Mouse (Mus musculus) embryonic facial prominence, embryonic 15.5 days (tissue): ENCODE measurements around the gene Polr3c. TPM values are rescaled to one million over a fixed set of nuclear protein-coding genes. Genes with fewer than 3 reads are reported as not detected.

Experiments used
- ATAC-seq: fragments of 200-750 bp; cut with Nextera tagmentation; 2 replicates; pipeline ENCODE4 v1.8.0; 2017; ENCODE audit warnings: low read depth, moderate TSS enrichment; ENCODE audit not compliant: insufficient number of reproducible peaks, low FRiP score, low TSS enrichment
- H3K27ac ChIP-seq: fragments of 300-500 bp; sonication (generic); replicated peaks from 2 replicates; pipeline ENCODE4 v1.5.1; 2015; ENCODE audit warnings: mild to moderate bottlenecking, inconsistent platforms
- H3K27me3 ChIP-seq: fragments of 300-500 bp; sonication (generic); 2 replicates; pipeline ENCODE4 v1.6.1; 2015; ENCODE audit warnings: inconsistent platforms
- H3K36me3 ChIP-seq: fragments of 300-500 bp; sonication (generic); 2 replicates; pipeline ENCODE4 v1.6.1; 2015; ENCODE audit warnings: mild to moderate bottlenecking, inconsistent platforms
- H3K4me1 ChIP-seq: fragments of 300-500 bp; sonication (generic); 2 replicates; pipeline ENCODE4 v1.6.1; 2015; ENCODE audit warnings: inconsistent platforms
- H3K4me2 ChIP-seq: fragments of 300-500 bp; sonication (generic); replicated peaks from 2 replicates; pipeline ENCODE4 v1.6.1; 2015; ENCODE audit warnings: mild to moderate bottlenecking, inconsistent platforms
- H3K4me3 ChIP-seq: fragments of 300-500 bp; sonication (generic); replicated peaks from 2 replicates; pipeline ENCODE4 v1.5.1; 2015; ENCODE audit warnings: mild to moderate bottlenecking, inconsistent platforms
- H3K9ac ChIP-seq: fragments of 300-500 bp; sonication (generic); 2 replicates; pipeline ENCODE4 v1.6.1; 2015; ENCODE audit warnings: inconsistent platforms
- H3K9me3 ChIP-seq: fragments of 300-500 bp; sonication (generic); replicated peaks from 2 replicates; pipeline ENCODE4 v1.6.1; 2016; ENCODE audit warnings: inconsistent platforms
- WGBS: fragments of 180-500 bp; shearing (Covaris S2); methylation state at CpG from one replicate; pipeline ENCODE4 v1.1.7; 2015; 5-methylcytosine and 5-hydroxymethylcytosine counted together
- polyA plus RNA-seq: library from polyadenylated mRNA; unstranded; fragments of >200 nt; fragmentation: Nextera tagmentation; extraction: Ambion mirVana; gene quantifications from 2 replicates; pipeline ENCODE4 v1.2.1, GENCODE M21; 2015

Polr3c gene
- polyA plus RNA-seq, 1 experiment from 2014 or later, result 32.8 TPM

DNA sequence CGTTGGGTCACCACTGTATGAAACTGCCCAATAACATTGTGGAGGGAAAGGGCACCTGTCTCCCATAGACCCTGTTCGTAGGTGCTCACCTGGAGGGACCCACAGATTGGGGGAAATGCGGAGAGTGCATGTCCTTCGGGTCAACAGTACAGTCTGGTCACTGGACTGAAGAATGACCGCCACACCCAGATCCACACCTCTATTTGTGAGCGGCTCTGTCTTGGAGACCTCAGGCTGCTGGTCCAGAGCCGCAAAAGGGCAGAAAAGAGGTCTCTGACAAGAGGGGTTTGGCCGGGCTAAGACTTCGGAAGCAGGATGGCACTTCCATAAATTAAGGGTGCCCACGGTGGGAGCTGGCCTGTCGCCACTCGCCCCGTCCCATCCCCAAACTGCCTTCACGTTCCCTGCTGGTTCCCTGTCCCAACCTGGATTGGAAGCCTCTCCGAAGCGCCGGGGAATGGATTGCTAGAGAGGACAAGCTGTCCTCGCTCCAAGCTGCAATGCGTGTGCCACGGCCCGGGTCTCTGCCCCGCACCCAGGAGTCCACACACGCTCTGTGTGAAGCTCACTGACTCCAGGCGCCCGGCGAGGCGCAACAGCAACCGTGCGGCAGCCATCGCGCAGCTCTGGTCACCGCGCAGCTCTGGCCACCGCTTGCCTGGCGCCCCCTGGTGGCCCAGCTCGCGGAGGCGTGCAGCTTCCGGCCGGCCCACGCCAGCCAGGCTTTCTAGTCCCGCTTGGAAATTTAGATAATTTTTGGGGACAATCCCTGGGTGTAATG, 19.3 kb downstream of the Polr3c start, which contains the start of gene Nudt17:
Gene Nudt17 (minus strand): TSS at position 660 of the 781 bp plus-strand sequence.
- no peaks in the 10 kb centered on the region for H3K27me3 ChIP-seq

DNA sequence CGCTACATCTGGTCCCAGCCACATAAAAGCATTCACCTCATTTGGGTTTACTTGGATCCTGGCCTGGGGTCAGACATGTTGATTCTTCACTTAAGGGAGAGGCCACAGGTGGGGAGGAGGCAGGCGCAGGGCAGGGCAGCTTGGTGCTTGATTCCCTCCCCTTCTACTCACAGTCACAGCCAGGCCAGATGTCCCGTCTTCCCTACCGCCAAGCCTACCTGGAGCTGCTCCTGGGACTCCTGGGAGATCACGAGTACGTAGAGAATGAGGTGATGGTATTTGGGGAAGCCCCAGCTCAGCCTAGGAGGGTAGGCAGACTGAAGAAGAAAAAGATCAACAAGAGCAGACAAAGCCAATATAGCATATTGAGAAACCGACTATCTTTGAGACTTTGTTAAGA, 20.4 kb downstream of the Polr3c start:
- Histone ChIP-seq H3K27me3 (no peaks in the 10 kb centered on the region), H3K4me1 (peaks cover 15% of the 10 kb centered on the region), H3K36me3 (peaks cover 57% of the 10 kb centered on the region), H3K9ac (no peak overlapping the region), H3K27ac (no peak overlapping the region), H3K4me3 (no peak overlapping the region), H3K9me3 (no peaks in the 10 kb centered on the region), H3K4me2 (no peak overlapping the region)
- ATAC-seq, result no peak
- whole genome bisulfite sequencing, result 66% methylated on average over 7 of the region's 7 CpGs

More for the DNA sequence above, 19.3 kb downstream of the Polr3c start, which contains the start of gene Nudt17:
- Histone ChIP-seq H3K9ac (peak within 1 kb of the TSS; percentile 68), H3K4me1 (peaks cover 15% of the 10 kb centered on the region), H3K36me3 (peaks cover 60% of the 10 kb centered on the region), H3K27ac (no peak within 1 kb of the TSS), H3K9me3 (no peaks in the 10 kb centered on the region), H3K4me2 (peak within 1 kb of the TSS; percentile 96), H3K4me3 (peak within 1 kb of the TSS; percentile 57)
- ATAC-seq, result peak; percentile 81
- 5% methylated on average over 42 of the region's 42 CpGs for WGBS

DNA sequence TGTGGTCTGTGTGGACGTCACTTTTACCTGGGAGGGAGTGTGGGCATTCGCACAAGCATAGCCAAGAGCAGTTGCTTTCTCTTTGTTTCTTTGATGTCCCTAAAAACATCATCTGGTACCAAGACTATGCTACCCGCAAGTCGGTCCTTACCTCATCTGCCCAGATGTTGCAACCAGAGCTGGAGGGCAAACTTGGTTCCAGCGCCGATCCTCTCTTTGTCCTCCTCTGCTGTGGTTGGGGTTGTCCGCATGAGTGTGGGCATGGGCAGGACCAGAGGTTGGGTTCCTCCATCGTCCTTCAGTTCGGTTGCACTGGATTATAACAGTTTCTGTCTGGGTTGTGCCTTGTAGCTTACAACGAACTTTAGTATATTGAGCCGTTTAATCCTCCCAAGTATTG, 21.2 kb downstream of the Polr3c start:
- H3K9ac ChIP-seq, result no peak overlapping the region
- no peak overlapping the region for H3K4me2 ChIP-seq
- H3K27ac ChIP-seq, result no peak overlapping the region
- no peak overlapping the region for H3K4me3 ChIP-seq
- no peaks in the 10 kb centered on the region for H3K9me3 ChIP-seq
- WGBS, result 90% methylated on average over 11 of the region's 11 CpGs
- H3K36me3 ChIP-seq, result peaks cover 57% of the 10 kb centered on the region
- H3K27me3 ChIP-seq, result no peaks in the 10 kb centered on the region
- no peak for ATAC-seq
- peaks cover 15% of the 10 kb centered on the region for H3K4me1 ChIP-seq

DNA sequence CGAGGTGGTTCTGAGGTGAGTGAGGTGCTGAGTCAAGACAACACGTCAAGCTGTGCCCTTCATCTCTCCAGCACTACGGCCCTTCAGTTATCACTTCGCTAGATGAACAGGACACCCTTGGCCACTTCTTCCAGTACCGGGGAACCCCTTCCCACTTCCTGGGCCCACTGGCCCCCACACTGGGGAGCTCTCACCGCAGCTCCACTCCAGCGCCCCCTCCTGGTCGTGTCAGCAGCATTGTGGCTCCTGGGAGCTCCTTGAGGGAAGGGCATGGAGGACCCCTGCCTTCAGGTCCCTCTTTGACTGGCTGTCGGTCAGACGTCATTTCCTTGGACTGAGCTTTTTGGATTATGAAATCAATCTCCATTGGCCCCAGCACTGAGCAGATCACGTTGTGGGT, 22.6 kb downstream of the Polr3c start:
- ATAC-seq, result no peak
- WGBS, result 65% methylated on average over 11 of the region's 11 CpGs
- no peak overlapping the region for H3K4me3 ChIP-seq

DNA sequence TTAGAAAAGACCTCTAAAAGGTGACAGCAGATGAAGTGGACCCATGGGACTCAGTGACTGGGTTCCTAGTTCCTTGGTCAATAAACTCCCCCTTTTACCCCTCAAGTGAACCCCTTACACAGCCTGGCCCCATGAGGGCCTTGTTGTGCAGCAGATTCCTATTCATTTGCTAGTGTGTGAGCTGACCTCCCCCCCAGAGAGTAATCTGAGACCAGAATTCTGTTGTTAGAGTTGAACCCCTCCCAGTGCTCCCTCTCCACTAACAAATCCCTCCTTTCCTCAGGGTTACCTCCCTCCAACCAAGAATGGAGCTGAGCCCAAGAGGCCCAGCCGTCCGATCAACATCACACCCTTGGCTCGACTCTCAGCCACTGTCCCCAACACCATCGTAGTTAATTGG, 26.4 kb downstream of the Polr3c start:
- peaks cover 22% of the 10 kb centered on the region for H3K4me1 ChIP-seq
- ATAC-seq, result no peak
- no peak overlapping the region for H3K27ac ChIP-seq
- peaks cover 62% of the 10 kb centered on the region for H3K36me3 ChIP-seq
- no peak overlapping the region for H3K4me2 ChIP-seq
- H3K9ac ChIP-seq, result no peak overlapping the region
- H3K9me3 ChIP-seq, result no peaks in the 10 kb centered on the region
- WGBS, result 83% methylated on average over 4 of the region's 4 CpGs
- H3K4me3 ChIP-seq, result no peak overlapping the region
- H3K27me3 ChIP-seq, result no peaks in the 10 kb centered on the region

More for the DNA sequence above, 22.6 kb downstream of the Polr3c start:
- peaks cover 15% of the 10 kb centered on the region for H3K4me1 ChIP-seq
- H3K36me3 ChIP-seq, result peaks cover 58% of the 10 kb centered on the region
- H3K27ac ChIP-seq, result no peak overlapping the region
- H3K27me3 ChIP-seq, result no peaks in the 10 kb centered on the region
- no peak overlapping the region for H3K9ac ChIP-seq
- H3K9me3 ChIP-seq, result no peaks in the 10 kb centered on the region
- no peak overlapping the region for H3K4me2 ChIP-seq

DNA sequence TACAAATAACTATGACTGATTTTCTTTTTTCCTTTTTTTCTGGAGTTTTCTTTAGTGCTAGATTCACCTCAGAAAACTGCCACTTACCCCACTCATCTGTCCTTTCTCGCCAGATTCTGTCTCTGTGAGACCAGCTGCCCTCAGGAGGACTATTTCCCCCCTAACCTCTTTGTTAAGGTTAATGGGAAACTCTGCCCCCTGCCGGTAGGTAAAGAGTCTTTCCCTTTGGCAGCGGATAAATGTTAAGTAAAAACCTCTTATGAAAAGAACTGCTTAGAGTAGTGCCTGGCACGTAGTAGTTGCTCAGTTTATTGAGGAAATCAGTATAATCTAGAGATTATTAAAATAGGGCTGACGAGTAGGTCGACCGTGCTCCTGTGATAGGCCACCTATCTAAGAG, 27.1 kb downstream of the Polr3c start:
- Histone ChIP-seq H3K9me3 (no peaks in the 10 kb centered on the region), H3K4me3 (no peak overlapping the region), H3K27me3 (no peaks in the 10 kb centered on the region), H3K4me1 (peaks cover 27% of the 10 kb centered on the region), H3K4me2 (no peak overlapping the region), H3K27ac (no peak overlapping the region), H3K36me3 (peaks cover 57% of the 10 kb centered on the region), H3K9ac (no peak overlapping the region)
- ATAC-seq, result no peak
- WGBS, result 56% methylated on average over 7 of the region's 7 CpGs

DNA sequence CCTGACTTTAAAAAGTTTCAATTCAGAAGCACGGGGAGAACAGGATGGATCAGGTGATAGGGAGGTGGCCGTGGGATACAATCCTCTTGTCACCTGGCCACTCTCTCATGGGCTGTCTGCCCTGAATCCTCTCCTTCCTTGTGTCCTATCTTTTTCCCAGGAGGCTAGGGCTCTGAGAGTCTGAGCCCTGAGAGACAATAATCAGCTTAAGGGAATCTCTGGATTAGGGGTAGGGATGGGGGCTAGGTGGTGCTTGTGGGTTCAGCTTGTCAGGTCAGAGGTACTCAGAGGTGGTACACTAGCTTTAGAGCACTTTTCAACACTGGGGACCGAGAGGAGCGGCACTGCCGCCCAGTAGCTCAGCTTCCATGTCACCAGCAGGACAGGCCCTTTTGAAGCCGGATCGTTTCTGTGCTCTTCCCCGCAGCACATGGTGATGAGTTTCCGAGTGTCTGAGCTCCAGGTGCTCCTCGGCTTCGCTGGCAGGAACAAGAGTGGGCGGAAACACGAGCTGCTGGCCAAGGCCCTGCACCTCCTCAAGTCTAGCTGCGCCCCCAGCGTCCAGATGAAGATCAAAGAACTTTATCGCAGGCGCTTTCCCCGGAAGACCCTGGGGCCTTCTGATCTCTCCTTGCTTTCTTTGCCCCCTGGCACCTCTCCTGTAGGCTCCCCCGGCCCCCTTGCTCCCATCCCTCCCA, 28.3 kb downstream of the Polr3c start:
- Histone ChIP-seq H3K4me2 (no peak overlapping the region), H3K9me3 (no peaks in the 10 kb centered on the region), H3K36me3 (peaks cover 45% of the 10 kb centered on the region), H3K4me3 (no peak overlapping the region), H3K9ac (no peak overlapping the region), H3K27me3 (no peaks in the 10 kb centered on the region), H3K27ac (no peak overlapping the region), H3K4me1 (peaks cover 27% of the 10 kb centered on the region)
- ATAC-seq, result no peak
- WGBS, result 44% methylated on average over 19 of the region's 19 CpGs

DNA sequence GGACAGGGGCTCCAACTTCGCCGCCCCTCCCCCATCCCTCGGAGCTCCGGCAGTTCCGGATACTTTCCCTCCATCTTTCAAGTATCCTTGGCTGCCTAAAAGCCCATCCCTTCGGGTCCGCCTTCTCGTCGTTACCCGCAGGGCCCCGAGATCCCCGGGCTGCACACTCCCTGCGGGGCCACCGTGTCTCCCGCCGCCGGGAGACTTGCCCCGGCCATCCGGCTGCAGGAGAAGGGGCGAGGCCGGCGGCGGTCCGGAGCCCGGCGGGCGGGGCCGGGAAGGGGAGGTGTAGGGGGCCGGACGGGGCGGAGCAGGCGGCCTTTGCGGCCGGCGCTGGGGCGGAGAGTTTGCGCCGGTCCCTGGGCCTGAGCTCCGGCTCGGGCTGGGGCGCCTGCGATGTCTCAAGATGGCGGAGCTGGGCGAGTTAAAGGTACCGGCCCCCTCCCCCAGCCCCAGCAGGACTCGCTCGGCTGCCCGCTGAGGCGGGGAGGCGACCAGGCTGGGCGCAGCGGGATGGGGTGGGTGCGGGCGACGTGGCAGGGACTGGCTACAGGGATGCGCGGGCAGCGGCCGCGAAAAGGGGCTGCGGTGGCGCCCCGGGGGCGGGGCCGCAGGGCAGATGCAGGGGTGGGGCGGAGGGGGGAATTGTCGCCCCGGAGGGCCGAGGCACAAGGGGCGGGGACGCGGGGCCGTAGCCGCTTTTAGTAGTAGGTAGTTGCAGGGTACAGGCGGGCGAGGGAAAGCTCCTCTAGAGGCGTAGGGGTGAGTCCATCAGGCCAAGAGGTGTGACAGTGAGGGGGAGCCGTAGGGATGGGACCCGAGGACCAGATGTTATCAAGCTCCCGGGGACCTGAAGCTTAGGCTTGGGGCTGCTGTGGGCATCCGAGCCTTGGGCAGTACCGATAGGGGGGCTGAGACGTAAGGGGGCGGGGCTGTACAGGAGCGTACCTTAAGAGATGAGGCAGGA, 30.4 kb downstream of the Polr3c start:
- Histone ChIP-seq H3K4me3 (peak overlapping the region; percentile 91), H3K9ac (peak overlapping the region; percentile 86), H3K36me3 (peaks cover 27% of the 10 kb centered on the region), H3K9me3 (no peaks in the 10 kb centered on the region), H3K4me1 (peaks cover 30% of the 10 kb centered on the region), H3K27ac (peak overlapping the region; percentile 91), H3K27me3 (no peaks in the 10 kb centered on the region), H3K4me2 (peak overlapping the region; percentile 84)
- ATAC-seq, result peak; percentile 96
- under 1% methylated on average over 79 of the region's 85 CpGs for WGBS

DNA sequence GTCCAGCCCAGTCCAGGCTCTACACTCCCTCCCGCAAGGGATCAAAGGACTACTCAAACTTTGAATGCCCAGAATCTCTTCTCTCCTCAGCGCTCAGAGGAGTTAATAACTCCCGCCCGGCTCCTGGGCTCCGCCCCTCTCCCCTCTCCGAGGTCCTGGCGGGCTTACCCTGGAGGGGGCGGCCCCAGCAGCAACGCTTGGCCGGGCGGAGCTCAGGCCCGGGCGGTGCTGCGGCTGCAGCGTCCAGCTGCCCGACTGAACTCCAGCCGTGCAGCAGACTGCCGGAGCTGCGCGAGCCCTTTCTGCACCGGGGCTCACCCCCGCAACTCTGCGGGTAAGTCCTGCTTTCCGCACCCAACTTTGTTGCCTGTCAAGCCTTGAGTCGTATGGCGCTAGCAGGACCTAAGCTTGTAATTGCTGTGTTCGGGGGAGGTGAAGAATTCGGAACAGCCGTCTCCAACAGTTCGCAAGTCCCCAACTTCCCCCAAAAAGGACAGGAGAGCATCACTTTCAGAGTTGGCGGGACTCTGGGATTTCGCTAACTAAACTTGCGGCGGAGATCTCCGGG, 31.1 kb downstream of the Polr3c start, which contains the start of gene Pias3:
Gene Pias3 (plus strand): TSS at position 187 of the 568 bp plus-strand sequence.
- WGBS, result under 1% methylated on average over 35 of the region's 35 CpGs
- Histone ChIP-seq H3K4me3 (peak within 1 kb of the TSS; percentile 91), H3K4me2 (peak within 1 kb of the TSS; percentile 84), H3K4me1 (peaks cover 30% of the 10 kb centered on the region), H3K27me3 (no peaks in the 10 kb centered on the region), H3K27ac (peak within 1 kb of the TSS; percentile 91), H3K9ac (peak within 1 kb of the TSS; percentile 86), H3K9me3 (no peaks in the 10 kb centered on the region), H3K36me3 (peaks cover 19% of the 10 kb centered on the region)
- peak; percentile 84 for ATAC-seq

DNA sequence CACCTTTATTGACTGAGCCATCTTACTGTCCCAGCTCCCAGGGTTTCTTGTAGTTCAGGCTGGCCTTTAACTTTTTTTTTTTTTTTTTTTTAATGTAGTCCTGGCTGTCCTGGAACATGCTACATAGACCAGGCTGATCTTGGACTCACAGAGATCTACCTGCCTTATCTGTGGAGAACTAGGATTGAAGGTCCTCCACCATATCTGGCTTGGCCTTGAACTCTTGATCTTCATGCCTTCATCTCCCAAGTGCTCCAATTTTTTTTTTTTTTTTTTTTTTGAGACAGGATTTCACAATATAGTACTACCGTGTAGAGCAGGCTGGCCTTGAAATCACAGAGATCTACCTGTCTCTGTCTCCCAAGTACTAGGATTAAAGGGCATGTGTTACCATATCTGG, 33.8 kb downstream of the Polr3c start:
- Histone ChIP-seq H3K27ac (no peak overlapping the region), H3K9me3 (no peaks in the 10 kb centered on the region), H3K9ac (no peak overlapping the region), H3K36me3 (no peaks in the 10 kb centered on the region), H3K4me1 (peaks cover 21% of the 10 kb centered on the region), H3K27me3 (no peaks in the 10 kb centered on the region), H3K4me3 (no peak overlapping the region), H3K4me2 (no peak overlapping the region)
- WGBS, result 65% methylated on average over 1 of the region's 1 CpGs
- no peak for ATAC-seq
